Mouse (Mus musculus) right cerebral cortex, postnatal 25 days (tissue): ENCODE measurements at regions not wholly inside any gene's neighbourhood (a gene's known extent, or its start where the extent isn't known, plus 50 kb on each side); places are given as distances from the start of the nearest gene placed in this dataset.
"Not testable (repeated sequence)": the region's sequence is repeated elsewhere in the genome, so short reads cannot be mapped to it uniquely, and the experiment has no call there.

Source experiments
- DNase-seq: peaks from one replicate; pipeline ENCODE4 v3.0.0; 2022

DNA sequence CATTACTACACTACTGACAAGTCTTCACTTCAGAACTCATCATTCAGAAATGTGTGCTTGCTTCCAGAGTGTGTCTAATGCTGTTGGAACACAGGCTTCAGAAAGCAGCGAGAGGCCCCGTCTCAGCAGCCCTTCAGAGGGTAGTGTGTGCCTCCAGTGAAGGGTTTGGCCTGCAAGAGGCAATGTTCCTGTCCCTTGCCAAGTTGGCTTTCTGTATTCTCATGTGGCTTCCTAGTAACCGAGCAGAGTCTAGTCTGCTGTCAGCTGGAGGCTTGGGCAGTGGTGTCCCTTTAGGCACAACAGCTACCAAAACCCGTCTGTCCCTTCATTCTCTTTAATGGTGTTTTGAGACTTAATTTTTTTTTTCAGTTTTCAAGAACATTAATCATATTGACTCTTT lies 173.3 kb upstream of the Col8a1 start:
- no peak for DNase-seq

DNA sequence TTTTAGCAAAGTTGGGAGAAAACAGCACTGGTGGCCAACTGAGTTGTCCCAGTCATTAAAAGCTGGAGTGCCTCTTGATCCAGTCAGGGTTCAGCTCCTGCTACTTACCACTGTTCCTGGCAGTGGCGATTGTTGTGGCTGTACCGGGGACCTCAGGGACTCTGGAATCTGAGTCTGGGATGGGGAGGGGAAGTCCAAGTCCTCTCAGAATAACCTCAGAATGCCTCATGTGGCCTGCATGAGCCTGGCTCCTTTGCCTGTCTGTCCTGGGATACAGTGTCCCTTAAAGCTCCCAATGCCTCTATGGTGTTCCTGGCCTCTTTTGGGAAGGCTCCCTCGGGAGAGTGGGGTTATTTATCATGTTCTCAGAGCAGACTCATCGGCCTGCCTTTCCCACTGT lies 173.8 kb upstream of the Col8a1 start:
- no peak for DNase-seq

DNA sequence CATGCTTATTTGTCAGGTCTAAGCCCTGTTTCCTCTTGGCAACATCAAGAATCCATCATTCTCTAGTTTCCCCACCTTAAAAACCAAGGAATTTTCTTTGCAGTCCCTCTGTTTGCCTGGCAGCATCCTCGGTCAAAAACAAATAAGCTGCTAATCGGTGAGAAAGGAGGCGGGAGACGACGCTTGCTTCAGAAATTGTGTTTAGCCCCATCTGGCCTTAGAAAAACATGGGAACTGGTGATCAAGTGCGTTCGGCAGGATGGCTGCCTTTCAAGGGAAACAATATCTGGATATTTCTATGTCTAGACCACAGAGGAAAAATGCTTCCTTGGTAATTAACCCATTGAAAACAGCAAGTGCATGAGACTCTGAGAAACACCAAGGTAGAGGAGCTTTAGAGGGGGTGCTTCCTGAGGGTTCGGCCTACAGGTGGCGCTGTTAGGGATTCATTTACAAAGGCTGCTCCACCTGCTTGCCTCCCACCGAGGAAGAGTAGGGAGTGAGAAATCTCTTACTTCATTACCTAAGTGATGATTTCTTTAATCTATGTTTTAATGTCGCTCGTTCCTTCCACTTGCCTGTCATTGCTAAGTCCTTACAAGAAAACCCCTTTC lies 174.7 kb upstream of the Col8a1 start:
- no peak for DNase-seq

DNA sequence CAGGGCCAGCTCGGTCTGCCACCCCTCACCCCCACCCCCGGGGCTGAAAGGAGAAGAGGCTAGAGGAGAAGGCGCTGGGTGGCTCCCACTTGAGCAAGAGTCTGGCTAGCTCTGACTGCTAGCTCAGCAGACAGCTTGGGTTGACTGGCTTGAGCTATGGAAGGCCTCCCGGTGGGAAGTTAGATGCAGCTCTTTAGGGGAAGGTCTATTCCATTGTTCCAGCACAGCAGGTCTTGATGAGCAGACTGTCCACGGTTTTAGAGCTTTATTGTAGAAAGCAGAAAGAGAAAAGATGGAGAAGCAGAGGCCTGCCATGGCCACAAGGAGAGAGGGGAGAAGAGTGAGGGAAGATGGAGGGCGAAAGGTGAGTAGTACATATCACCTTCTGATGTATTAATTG lies 190.9 kb upstream of the Col8a1 start:
- DNase-seq, result no peak

DNA sequence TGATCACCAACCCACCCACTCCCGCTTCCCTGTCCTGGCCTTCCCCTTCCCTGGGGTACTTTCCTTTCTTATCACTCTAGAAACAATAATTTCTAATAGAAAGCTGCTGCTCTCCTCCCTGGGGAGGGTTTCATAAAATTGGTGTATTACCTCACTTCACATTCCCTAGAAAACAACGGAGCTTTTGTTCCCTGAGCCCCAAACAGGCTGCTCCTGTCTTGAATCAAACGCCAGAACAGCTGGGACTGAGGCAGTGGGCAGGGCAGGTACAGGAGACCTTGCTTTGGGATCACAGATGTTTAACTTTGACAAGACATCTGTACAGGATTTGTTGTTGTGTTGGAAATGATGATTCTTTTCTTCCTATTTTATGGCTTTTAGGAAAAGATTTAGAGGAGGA lies 192.8 kb upstream of the Col8a1 start:
- DNase-seq, result no peak

DNA sequence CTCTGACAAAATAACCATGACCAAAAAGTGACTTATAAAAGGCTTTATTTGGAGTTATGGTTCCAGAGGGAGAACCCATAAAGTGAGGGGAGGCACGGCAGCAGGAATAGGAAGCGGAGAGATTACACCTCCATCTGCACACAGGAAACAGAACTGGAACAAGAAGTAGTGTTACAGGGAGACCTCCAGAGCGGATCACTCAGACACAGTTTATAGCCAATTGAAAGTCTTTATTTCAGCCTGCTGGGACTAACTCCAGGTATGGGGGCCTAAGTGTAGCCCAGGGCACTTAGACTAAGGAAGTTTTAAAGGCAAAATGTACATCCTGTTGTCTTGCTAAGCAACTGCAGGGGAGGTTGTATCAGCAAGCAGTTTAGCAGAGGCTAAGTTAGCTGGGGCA lies 195.1 kb upstream of the Col8a1 start:
- DNase-seq, result no peak

DNA sequence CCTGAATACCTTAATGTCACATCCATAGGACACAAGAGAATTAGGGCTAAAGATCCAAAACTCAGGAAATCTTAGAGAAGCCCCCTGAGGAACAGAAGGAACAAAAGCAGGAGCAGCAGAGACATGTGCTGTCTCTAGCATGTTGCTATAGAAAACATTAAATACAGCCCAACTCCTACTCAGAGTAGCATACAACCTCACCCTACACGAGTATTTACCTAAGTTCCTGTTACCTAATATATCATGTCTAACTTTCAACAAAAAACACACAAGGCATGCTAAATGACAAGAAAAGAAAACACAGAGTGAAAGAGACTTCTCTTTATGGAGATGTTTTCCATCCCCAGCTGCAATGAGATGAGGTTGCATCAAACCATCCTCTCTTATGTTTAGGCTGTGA lies 216.4 kb upstream of the Col8a1 start:
- DNase-seq, result no peak

DNA sequence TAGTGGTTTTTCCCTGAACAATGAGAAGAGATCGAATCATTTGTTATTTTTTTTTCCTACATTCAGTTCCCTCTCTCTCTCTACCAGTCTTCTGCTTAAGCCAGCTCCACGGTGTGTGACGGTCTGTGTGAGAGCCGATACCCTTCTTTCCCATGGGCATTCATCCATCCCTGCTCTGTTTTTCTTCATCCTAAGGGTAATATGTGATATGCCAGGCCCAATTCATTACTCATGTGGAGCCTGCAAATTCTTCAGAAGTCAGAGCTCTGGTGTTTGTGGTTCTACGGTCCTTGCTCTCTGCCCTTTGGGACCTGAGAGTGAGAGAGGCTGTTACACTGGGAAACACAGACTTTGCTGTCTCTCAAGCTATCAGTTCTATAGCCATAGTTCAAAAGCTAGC lies 229.6 kb upstream of the Col8a1 start:
- DNase-seq, result no peak

DNA sequence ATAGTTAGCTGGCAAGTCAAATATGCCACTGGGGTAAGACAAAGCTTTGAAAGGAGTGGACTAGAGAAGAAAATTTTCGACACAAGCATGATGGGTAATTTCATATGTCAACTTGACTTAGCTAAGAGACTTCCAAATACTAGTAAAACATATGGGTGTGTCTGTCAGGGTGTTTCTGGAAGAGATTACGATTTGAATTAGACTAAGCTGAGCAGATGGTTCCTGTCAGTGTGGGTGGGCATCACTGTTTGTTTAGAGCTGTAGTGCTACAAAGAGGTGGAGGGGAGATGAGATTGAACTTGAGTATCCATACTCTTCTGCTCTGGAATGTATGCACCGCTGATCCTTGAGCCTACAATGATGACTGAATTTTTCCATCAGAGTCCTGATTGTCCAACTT lies 251.2 kb upstream of the Col8a1 start:
- DNase-seq, result no peak

DNA sequence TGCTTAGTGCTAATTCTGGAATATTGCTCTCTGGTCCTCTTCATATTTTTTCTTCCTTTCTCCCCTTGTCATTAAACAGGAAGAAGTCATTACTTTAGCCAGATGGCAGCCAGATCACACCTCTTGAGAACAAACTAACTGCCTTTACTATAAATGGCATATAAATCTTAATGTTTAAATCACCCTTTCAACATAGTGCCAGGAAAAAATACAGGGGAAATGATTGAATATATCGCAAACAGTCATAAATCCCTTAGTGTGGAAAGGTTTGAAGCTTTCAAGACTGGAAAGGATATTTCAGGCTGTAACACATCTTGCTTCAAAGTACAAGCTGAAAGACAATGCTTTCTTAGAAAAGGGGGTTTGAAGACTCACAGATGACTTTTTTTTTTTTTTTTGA lies 259.0 kb upstream of the Col8a1 start:
- DNase-seq, result no peak

DNA sequence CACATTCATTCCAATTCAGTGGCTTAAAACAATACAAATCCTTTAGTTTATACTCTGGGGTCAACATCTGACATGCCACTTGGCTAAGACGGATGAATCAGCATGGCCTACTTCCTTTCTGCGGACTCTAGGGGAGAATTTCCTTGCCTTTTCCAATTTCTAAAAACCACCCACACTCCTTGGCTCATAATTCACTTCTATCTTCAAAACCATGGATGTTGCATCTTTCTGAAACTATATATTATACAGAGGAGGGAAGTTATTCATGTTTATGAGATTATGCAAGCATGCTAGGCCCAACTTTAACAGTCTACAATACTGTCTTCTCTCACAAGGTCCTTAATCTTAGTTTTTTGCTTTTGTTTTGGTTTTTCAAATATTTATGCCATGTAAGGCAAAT lies 273.0 kb upstream of the Col8a1 start:
- no peak for DNase-seq

DNA sequence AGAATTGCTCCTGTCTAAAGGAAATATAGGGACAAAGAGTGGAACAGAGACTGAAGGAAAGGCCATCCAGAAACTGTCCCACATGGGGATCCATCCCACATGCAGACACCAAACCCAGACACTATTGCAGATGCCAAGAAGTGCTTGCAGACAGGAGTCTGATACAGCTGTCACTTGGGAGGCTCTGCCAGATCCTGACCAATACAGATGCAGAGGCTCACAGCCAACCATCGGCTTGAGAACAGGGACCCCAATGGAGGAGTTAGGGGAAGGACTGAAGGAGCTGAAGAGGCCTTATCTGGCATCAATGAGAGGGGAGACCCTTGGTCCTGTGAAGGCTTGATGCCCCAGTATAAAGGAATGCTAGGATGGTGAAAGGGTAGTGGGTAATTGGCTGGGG lies 274.0 kb upstream of the Col8a1 start:
- not testable (repeated sequence) for DNase-seq

DNA sequence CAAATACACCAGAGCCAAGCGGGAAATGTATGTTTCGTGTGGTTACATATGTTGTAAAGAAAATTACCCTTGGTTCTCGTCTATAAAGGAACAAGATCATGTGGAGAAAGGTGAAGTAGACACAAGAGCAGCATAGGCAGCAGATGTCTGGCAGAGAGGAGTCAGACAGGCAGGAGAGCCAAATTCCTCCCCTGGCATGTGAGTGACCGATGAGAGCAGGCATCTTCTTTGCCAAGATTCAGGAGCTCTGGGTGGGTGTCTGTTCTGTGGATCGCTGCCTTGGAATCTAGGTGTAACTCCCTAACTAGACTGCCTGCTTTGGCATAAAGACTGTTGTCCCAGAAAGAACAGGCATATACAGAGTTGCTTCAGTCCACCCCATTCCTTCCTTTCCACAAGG lies 275.1 kb upstream of the Col8a1 start:
- DNase-seq, result peak; percentile 3

DNA sequence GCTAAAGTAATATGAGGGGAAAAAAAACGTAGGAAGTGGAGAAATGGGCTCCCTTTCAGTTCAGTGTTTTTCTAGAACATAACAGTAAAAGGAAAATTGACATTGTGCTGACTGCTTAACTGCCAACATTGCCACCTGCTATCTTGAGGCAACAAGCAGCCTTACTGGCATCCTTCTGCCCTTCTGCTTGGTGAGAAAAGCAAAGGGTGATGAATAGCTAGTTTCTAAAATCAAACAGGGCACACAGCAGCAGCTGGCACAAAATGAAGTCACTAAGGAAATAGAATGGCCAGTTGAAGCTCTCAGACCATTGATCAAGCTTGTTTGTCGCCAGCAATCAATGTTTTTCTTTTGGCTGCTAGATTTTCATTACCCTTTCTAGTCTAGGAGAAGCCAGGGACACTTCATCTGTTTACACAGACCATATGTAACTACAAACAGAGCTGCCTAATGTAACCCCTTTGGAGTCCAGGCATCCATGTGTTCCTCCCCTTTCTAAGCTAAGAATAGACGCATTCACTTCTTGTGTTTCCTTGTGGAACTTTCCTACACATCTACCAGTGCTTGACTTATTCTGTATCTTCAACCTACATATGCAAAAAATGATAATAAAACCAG lies 314.2 kb upstream of the Col8a1 start:
- no peak for DNase-seq

DNA sequence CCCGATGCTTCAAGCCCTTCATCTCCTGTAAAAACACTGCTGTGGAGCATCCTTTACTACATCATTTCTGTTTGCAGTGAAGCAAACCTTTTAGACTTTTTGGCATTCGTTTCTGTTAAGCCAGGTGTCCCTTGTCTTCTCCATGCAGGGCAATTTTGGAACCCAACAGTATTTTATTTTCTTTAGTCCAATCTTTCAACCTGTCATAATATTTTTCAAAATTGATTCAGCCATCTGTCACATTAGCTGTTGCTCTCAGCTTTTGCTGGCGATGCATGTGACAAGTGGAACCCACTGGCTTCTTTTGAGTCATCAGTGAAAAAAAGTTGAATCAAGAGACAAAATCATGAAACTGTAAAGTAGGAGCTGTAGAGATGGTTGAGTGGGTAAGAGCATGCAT lies 317.9 kb upstream of the Col8a1 start:
- DNase-seq, result no peak

DNA sequence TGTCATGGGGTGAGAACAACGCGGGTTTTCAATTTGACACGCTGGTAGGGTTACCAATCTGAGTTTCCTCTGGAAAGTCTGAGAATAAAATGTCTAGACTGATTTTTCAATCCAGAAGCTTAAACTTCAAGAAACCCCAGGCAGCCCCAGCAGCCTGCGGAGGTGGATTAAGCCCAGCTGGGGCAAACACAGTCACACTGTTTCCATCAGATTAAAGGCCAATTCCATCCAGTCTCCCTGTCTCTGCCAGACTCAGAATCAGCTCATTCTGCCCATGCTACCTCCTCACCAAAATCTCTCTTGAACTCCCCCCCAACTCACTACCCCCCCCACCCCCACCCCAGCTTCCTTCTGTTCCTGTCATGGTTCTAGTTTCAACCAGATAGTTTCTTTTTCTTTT lies 307.9 kb upstream of the Dcbld2 start:
- DNase-seq, result no peak

DNA sequence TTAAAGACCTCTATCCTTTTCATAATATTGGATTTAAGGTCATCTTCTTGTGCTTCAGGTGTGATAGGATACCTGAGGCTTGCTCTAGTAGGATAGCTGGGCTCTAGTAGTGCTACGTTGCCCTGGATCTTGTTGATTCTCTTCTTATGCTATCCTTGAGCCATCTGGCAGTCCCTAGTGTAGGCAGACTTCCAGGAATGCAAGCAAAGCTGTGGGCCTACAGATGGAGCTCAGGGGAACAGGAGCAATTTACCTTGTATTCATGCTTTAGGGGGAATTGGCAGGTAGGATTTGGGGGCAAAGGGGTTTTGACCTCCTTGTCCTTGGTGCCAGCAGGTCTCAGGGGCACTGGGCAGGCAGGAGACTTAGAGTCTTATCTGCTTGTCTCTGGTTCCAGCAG lies 297.8 kb upstream of the Dcbld2 start:
- no peak for DNase-seq

DNA sequence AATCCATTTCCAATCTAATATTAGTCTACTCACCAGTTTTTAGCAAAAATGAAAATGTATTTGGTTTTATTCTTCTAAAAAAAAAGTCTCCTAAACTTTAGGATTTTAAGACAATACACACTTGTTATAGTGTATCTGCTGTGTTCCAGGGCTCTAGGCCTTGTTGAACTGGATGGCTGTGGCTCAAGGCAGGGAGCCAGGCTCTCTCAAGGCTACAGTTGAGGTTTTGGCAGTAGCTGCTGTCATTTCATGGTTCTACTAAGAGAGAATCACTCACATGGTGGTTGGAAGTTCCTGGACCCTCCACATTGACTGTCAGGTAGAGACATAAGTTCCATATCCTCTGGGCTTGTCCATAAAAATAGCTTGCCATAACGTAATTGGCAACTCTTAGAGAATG lies 282.2 kb upstream of the Dcbld2 start:
- no peak for DNase-seq

DNA sequence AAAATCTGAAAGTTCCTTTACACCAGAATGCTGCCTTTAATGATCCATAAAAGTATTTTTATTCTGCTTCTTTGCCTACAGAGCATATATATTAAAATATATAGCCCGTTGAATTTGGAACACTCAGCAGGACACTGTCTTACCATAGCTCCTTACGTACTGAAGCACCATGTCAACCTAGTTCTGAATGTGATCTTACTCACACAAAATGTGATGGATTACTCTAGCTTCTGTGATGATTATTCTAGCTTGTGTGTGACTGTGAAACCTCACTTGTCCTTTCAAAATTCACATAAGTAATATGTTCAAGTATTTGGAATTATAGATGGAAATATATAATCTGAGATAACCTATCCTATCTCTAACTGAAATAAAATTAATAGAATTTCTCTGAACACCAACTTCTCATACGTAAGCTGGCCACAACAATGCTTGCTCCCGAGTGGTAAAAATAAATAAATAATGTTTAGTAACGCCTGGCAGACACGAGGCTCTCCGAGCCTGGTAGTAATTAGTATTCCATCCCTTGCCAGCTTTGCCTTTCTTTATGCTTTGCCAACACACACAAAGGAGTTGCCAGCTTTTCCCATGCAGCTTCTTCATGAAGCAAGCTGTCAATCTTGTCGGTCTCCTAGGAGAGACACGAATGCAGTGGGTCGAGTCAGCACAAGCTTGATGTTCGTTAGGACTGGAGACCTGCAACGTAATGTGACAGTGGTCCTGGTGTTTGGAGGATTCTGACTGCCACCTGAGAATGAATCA lies 271.9 kb upstream of the Dcbld2 start:
- peak; percentile 5 for DNase-seq

DNA sequence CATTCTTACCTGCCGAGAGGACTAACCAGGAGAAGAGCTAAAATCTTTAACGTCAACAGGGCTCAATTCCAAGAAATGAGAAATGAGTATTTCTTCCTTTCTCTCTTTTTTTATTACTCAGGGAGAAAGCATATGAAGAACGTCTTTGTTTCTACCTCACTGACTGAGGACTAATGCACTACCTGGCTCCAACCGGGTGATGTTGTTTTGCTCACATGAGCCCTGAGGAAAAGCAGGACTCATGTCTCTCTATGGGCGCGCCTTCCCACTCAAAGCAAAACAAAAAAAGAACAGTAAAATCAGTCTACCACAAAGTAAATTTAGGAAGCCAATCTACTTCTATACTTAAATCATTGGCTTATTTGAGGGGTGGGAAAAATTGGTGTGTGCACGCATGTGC lies 271.3 kb upstream of the Dcbld2 start:
- DNase-seq, result no peak

DNA sequence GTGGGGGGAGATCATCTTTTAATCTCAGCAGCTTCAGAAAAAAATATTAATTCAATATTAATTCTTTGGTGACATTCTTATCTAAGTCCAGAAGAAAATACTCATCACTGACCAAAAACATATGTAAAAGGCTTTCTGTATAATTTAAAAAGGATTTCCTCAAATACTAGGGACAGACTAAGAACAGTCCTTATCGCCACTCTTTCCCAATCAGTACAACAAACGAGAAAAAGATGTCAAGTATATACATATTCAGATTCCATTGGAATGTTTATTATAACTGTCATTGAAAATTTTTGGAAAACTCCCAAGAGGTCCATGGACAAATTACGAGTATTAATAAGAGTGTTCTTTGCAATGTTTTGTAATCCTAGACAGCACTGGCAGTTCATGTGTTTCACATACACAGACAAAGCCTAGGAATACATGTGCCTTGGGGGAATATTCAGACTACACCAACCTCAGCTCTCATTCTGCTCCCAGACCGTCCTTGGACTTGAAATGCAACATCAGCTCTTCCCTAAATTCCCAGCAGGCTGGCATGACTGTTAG lies 270.4 kb upstream of the Dcbld2 start:
- no peak for DNase-seq

DNA sequence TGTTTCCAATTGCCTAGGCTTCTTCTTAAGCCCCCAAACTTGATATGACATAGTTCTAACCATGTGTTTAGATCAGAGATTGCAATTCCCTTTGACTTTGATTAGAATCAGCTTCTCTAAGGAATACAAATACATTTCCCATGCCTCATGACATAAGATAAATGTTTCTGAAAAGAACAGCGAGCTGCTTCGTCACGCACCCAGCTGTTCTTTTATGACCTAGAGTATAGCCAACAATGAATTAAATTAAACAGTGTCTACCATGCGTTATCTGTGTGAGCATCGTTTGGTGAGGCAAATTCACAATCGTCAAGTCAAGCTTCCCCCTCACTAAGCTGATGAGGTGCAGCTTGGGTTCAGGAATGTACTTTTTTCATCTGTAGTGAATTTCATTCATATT lies 261.8 kb upstream of the Dcbld2 start:
- no peak for DNase-seq

DNA sequence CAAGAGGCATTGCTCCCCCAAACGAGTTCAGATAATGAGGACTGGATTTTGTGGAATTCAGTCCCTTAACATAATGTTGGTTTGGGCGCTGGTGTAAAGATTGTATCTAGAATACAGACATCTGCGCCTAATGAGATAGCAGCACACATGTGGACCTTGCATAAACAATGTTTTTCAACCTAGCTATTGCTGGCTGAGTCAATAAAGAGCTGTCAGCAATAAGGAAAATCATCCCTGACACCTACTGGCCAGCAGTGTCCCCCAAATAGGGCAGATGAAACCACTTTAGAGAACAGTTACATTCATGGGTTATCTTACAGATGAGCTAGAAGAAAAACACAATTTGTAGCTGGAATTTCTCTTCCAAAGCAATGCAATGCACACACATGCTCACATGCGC lies 252.7 kb upstream of the Dcbld2 start:
- no peak for DNase-seq

DNA sequence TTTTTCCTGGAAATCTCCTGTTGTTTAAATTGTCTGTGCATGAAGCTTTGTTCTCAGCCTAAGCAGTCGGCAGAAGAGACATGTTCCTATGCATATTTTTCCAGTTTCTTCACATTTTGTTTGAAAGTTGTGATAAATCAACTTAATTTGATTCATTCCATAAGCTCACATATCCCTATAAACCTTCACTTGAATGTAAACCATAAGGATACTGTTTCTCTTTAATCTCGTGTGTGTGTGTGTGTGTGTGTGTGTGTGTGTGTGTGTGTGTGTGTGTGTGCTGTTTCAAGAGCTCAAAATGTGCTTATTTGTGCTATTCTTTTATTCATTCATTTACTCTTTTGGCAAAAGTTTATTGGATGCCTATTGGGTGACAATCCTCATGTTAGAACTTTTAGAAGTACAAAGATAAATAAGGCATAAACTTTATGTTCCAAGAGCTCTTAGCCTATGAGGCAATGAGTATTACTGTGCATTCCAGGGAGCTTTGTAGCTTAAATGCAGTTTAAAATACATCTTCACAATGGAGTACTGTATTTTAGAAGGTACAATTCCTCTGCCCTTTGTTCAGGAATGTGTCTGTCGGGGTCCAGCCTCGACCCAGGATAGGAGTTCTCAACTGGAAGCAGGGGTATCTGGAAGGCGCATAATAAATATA lies 229.4 kb upstream of the Dcbld2 start:
- no peak for DNase-seq
